Comparison of ENCODE assay signal across 18 mouse cellular contexts in the genomic region with DNA sequence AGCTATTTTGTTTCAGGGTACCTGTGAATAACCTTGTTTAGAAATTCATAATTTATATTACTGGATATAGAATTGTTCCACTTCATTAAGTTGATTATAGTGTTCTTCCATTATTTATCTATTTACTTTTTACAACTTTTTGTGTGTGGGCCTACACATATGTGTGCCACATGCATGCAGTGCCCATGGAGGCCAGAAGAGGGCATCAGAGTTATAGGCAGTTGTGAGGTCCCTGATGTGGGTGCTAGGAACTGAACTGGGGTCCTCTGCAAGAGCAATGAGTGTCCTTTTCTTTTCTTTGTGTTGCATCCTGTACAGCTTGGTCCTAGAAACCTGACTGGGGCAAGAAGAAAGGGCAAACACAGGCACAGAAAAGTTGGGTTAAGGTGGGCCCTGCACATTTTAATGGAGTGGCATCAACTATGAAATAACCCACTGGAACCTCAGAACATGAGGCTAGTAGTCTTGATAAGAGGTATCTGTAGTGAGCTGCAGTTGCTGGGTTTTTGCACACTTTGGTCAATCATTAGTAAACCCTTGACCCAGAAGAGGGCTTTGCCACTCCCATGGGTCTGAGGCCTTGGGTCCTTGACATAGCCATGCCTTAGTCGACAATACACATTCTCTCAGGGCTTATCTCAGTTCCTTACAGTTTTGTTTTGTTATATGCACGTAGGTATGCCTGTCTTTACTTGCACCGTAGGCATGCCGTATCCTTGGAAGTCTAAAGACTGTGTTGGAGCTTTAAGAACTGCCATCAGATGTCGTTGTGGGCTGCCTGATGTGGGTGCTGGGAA. TPM values are rescaled to one million over a fixed set of nuclear protein-coding genes. Genes with fewer than 3 reads are reported as not detected.
DNase-seq lines count a peak whose midpoint lies in the region; TF ChIP-seq lines count a peak whose summit lies in the region.
"Had no signal": no experiment of that assay in that cellular context is flagged by ENCODE, and none has a peak within 500 bp of the region (broad histone marks: within the 10 kb centered on the region; RNA-seq: fewer than 3 reads in every experiment).

No protein-coding gene starts in this region.

- peaks cover 5% of the 10 kb centered on the region for H3K4me1 ChIP-seq in cerebellum, adult 2 months (ENCODE audit: control insufficient read depth, insufficient read depth, low read length)

- TF ChIP-seq CTCF in cerebellum, adult 2 months (IDR thresholded peaks at IDR 0.05; ENCODE audit: borderline replicate concordance, insufficient read depth, low read depth, low read length), result 0 out of 2 replicates have a peak, but pooled peaks have one; percentile 12
- TF ChIP-seq CTCF in left cerebral cortex, adult 2 months (IDR thresholded peaks at IDR 0.05), result peak; percentile 27

- no peak overlapping the region for H3K27ac ChIP-seq in cerebellum, adult 2 months (ENCODE audit: insufficient read depth, low read length)
- H3K27ac ChIP-seq in left cerebral cortex, adult 2 months, result no peak overlapping the region
- H3K27ac ChIP-seq: forebrain, embryonic 12.5 days; hindbrain, embryonic 13.5 days; midbrain, embryonic 12.5 days; neural tube, embryonic 15.5 days had no signal

- intact Hi-C loops in left cerebral cortex, adult 2 months (cut with DNase I), result no loop called here
- intact Hi-C loops in gastrocnemius, postnatal 14 days (cut with DNase I; ENCODE audit: low total_unique reads), result no loop called here

- WGBS in cerebellum, adult 2 months, result 95% methylated on average over 5 of the region's 5 CpGs

- TF ChIP-seq POLR2A in cerebellum, adult 2 months (IDR thresholded peaks at IDR 0.05; ENCODE audit: borderline replicate concordance, insufficient read depth, low read length), result no peak

- no peak overlapping the region for H3K4me3 ChIP-seq in cerebellum, adult 2 months (replicated peaks; ENCODE audit: insufficient read depth, low read depth, low read length)
- H3K4me3 ChIP-seq in left cerebral cortex, adult 2 months, result no peak overlapping the region

- no peak for DNase-seq in cerebellum, adult 2 months
- no peak for DNase-seq in cerebellum, adult 11-12 months
- DNase-seq in left cerebral cortex, adult 2 months (ENCODE audit: extremely low spot score in 1 of 2, low spot score in 2 of 2), result no peak
- no peak for DNase-seq in left cerebral cortex, adult 8-10 months (ENCODE audit: low spot score in 2 of 2)
- DNase-seq in 3T3-L1 (ENCODE audit: low read depth, low spot score), result peak; percentile 33
- DNase-seq in T-cell, adult 2 months (ENCODE audit: low spot score), result peak; percentile 11
- no peak for DNase-seq in adrenal gland, adult 2 months
- no peak for DNase-seq in gastrocnemius, postnatal 14 days
- DNase-seq: adrenal gland, postnatal 10 days; cerebellum, adult 8-10 months had no signal

- no peaks in the 10 kb centered on the region for H3K27me3 ChIP-seq in cerebellum, adult 2 months (ENCODE audit: control insufficient read depth, insufficient read depth, low read length)
- H3K27me3 ChIP-seq: forebrain, embryonic 12.5 days; neural tube, embryonic 15.5 days had no signal

RNA-seq across cellular contexts. Expression of a gene that starts 1.3 kb away (rescaled TPM):
- polyA plus RNA-seq in cerebellum, adult 2 months (2012; rRNA removed), result 15.7 and 16.2 TPM in 2 replicates
- total RNA-seq in left cerebral cortex, adult 2 months (2021), result 1 to 10 TPM; 7.5 to 8.9 TPM
- total RNA-seq in left cerebral cortex, adult 8-10 months (2022), result 1 to 10 TPM; 8.0 to 9.8 (median 9.5) TPM
- total RNA-seq in adrenal gland, adult 2 months (2021), result 10 to 100 TPM; 20.3 to 23.0 TPM
- 18.5 and 24.9 TPM in 2 replicates for polyA plus RNA-seq in adrenal gland, adult 2 months (2012; rRNA removed)
- 10 to 100 TPM; 14.1 to 17.9 TPM for total RNA-seq in gastrocnemius, postnatal 14 days (2021)

RNA-seq across cellular contexts. Expression of a gene that starts 33.8 kb away (rescaled TPM):
- polyA plus RNA-seq in cerebellum, adult 2 months (2012; rRNA removed), result 12.3 and 12.7 TPM in 2 replicates
- 10 to 100 TPM in 1 of 2 experiments, 1 to 10 TPM in 1; 8.5 to 12.2 TPM for total RNA-seq in left cerebral cortex, adult 2 months (2021)
- 10 to 100 TPM; 10.8 to 11.9 (median 11.6) TPM for total RNA-seq in left cerebral cortex, adult 8-10 months (2022)
- total RNA-seq in adrenal gland, adult 2 months (2021), result 10 to 100 TPM; 16.1 to 22.5 TPM
- 10.3 and 16.5 TPM in 2 replicates for polyA plus RNA-seq in adrenal gland, adult 2 months (2012; rRNA removed)
- total RNA-seq in gastrocnemius, postnatal 14 days (2021), result 1 to 10 TPM; 5.1 to 5.8 TPM

RNA-seq across cellular contexts. Expression of a gene that starts 55.4 kb away (rescaled TPM):
- not detected in 2 replicates for polyA plus RNA-seq in cerebellum, adult 2 months (2012; rRNA removed)
- not detected for total RNA-seq in left cerebral cortex, adult 2 months (2021)
- total RNA-seq in left cerebral cortex, adult 8-10 months (2022), result not detected
- total RNA-seq in adrenal gland, adult 2 months (2021), result not detected
- 0.07 TPM in 1 of 2 replicates, not detected in the other for polyA plus RNA-seq in adrenal gland, adult 2 months (2012; rRNA removed)
- not detected for total RNA-seq in gastrocnemius, postnatal 14 days (2021)
- total RNA-seq: adrenal gland, postnatal 10 days; heart, adult 18-20 months; layer of hippocampus, postnatal 10 days had no signal
- polyA plus RNA-seq: C2C12; forebrain, embryonic 12.5 days; hindbrain, embryonic 13.5 days; limb, embryonic 14.5 days; midbrain, embryonic 12.5 days; neural tube, embryonic 15.5 days had no signal

Comparison
In these comparisons a context has a peak if more than half of its experiments do, and no peak if none do; other contexts are left out.
1. DNase-seq: peak in 3T3-L1 (single experiment) and T-cell, adult 2 months (single experiment); none in cerebellum, adult 2 months (0 of 2), cerebellum, adult 11-12 months (single experiment), left cerebral cortex, adult 2 months (0 of 2), left cerebral cortex, adult 8-10 months (0 of 2), adrenal gland, adult 2 months (single experiment) and gastrocnemius, postnatal 14 days (single experiment).